Mouse (Mus musculus) adipocyte (in vitro differentiated cells): ENCODE measurements around the gene Retreg1.

ENCODE experiments used
- DNase-seq: peaks from one replicate; pipeline ENCODE4 v3.0.0-alpha.2; 2016; ENCODE audit warnings: low spot score

The Retreg1 gene

GRCm38 (mm10) chr15:26012891-26013290 is 169.9 kb downstream of the Retreg1 start:
- DNase-seq, result no peak

- DNase-seq, result no peak
Observed at GRCm38 (mm10) chr15:26015979-26016665, 173.1 kb downstream of the Retreg1 start.

- no peak for DNase-seq
Observed at GRCm38 (mm10) chr15:26021721-26022120, 178.7 kb downstream of the Retreg1 start.

GRCm38 (mm10) chr15:26022636-26023035 is 179.7 kb downstream of the Retreg1 start:
- DNase-seq, result no peak
